Mouse (Mus musculus) spleen, adult 18-20 months (tissue): Measurements from ENCODE around the gene Sept12.

ENCODE experiments used
- DNase-seq, 2 experiments: peaks; one replicate each; pipeline ENCODE4 v3.0.0; 2022; ENCODE audit warnings: mixed read lengths in 2 of 2

The Sept12 gene

DNA sequence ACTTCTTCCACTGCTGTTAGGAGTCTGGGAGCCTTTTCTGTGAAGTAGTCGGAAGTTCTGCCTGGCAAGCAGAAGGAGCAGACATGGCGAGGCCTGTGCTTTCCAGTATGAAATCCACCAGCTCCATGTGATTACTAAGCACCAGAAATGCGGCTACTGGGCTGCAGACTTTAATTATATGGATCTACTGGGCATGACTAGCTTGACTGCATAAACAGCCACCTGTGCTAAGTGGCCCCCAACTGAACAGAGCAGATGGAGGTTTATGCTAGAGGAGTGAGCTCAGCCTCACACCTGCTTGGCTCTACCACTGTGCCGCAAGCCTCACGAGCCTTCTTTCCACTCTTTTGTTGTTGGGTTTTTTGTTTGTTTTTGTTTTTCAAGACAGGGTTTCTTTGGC, 23.1 kb downstream of the Sept12 start:
- no peak for DNase-seq

DNA sequence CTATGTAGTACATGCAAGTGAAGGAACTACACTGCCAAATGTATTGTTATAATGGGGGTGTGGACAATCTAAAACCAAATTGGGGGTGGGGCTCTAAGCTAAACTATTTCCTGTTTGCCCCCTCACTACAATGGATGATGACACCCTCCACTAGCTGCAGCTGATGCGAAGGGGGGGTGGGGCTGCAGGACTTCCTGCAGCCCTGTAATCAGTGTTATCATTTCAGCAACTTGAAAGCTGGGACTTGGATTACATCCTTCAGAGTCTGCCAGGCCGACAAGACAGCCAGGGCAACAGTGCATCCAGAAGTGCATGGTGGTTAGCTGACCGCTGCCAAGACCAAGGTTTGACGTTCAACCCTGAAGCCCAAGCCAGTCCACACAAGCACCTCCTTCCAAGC, 26.0 kb downstream of the Sept12 start:
- no peak for DNase-seq

DNA sequence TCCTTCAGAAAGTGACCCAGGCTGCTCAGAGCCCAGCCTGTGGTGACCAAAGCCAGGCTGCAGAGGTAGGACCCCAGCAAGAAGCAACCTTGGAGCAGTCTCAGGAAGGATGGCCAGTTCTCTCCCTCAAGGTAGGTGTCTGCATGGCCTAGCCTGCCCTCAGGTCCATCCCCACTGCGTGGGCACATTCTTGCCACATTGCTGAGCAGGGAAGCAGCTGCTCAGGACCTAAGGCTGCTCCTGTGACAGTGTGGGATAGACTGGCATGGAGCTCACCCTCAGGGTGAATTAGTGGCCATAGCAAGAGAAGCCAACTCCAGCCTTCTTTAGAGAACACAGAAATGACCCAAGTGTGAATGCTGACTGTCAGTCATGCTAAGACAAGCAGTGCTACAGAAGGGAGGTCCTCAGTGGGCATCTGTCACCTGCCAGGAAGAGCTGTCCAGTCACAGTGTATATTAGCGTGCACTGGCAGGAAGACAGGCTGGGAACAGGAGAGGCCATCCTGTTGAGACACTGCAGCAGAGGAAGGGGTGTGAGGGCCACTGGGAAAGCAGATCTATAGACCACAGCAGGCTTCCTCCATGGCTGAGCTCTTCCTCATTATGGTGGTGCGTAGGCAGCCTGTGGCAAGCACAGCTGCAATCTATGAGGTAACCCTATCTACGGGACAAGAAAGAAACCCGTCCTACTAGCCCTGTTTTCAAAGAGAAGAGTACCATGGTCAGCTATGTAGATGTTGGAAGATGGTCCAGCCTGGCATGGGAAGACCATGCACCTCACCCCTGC, 28.4 kb downstream of the Sept12 start:
- peak in 1 of 2 experiments; percentile 24 for DNase-seq

DNA sequence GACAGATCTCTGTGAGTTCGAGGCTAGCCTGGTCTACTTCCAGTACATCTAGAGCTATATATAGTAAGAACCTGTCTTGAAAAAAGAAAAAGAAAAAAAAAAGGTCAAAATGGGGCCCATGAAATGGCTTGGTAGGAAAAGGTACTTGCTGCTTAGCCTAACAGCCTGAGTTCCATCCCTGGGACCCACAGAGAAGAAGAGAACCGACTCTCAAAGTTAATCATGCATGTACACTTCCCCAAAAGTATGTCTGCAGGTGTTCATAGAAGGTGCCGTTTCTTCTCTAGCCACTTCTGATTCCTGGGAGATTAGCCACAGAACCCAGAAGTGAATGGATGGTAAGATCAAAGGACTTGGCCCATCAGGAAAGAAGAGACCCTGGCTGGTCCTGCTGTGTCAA, 29.2 kb downstream of the Sept12 start:
- DNase-seq, result no peak

DNA sequence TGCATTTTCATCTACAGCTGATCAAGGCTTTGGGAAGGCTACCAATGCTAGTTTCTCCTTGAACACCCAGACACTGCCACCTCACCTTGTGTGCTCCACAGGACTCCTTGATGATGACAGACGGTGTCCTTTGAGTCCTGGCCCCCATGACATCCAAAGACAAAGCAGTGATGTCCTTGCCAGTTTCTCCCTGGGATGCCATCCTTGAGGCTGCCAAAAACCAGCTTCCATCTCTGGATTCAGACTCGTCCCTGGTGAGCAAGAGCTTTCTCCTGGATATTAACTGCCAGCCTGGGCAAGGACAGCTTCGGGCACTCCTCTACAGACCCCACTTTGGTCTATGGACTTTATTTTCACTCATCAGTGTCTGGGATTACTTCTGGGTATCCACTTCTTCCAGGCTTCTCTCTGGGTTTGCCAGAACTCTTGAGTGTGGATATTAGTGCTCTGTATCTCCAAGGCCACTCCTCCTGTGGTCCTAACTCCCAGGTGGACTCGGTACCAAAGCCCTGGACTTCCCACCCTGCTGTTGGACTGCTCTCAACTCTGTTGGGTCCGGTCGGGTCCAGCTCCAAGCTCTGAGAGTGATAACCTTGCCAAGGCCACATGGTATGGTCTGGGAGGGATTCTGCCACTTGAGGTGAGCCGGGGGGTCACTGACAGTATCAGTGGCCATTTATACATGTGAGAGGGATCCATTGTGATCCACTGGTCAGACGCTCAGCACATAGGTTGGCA, 32.1 kb downstream of the Sept12 start:
- DNase-seq, result no peak

DNA sequence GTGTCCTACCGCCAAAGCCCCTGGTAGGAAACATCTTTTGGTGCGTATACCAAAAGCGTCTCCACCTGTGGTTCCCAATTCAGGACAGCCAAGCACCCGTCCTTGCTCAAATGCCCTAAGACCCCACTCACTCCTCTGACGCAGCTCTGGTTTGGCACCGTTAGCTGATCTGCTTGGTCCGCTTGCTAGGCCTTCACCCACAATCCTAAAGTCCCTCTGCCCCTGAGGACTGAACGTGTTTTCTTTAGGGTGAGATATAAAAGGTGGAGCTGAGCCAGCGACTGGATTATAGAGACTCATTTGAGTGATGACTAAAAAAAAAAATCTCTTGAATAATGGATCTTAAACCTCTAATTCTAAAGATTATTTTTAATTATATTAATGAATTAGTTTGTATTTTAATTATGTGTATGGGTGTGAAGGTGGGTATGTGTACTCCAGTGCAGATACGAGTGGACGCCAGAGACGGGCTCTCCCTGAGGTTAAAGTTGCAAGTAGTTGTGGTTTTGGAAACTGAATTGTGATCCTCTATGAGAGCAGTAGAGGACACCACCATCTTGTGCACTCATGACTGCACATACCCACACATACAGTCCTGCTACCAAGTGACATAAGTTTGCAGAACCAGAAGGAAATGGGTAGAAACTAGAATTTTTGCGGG, 32.8 kb downstream of the Sept12 start:
- DNase-seq, result no peak

DNA sequence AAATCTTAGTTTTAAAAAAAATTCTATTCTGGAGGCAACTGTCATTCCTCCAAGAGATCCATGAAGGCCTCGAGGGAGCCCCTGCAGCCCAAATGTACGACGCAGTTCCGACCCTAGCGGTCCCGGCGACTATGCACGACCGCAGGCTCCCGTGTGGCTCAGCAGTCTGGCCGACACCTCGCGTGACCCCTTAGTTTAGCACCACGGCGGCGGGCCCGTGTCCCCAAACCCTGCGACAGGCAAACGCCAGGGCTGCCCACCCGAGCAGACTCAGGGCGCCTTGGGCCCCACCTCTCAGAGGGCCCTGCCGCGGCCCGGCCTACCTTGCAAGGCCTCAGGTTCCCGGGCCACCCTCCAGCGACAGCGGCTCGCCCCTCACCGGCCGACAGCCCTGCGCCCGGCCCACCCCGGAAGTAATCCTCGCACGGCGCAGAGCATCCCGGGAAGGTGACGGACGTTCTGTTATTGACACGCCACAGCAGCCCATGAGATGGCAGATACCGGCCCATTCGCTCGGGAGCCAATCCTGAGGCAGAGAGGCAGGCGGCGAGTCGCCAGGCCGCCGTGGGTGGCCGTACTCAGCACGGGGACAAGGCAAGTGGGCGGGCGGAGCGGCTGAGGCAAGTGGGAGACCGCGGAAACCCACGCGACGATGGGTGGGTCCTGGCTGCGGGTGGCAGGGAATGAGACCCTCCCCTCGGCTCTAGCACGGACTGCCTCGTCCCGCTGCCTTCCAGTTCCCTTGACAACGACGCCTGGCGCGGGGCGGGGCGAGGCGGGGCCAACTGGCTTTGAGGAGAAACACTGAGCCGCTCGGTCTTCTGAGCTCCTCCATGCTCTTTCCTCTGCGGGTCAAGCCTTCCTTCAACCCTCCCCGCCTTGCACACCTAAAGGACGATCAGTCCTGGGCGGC, 33.6 kb downstream of the Sept12 start, which contains the start of gene Anks3:
Gene Anks3, minus strand, starts transcription at position 409 of the 913 bp plus-strand sequence.
- peak; percentile 94 to 96 for DNase-seq

DNA sequence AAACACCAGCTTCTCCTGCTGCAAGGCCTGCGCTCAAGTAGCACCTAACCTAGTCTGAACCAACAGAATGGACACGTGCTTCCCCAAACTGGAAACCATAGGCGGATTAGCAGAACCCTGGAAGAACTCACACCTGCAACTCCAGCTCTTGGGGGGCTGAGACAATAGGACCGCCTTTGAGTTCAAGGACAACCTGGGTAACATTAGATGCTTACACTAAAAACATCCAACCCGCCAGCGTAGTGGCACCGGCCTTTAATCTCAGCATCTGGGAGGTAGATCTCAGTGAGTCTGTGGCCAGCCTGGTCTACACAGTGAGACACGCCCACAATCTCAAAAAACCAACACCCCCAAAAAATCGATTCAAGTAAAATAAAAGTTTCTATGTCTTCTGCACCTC, 34.3 kb downstream of the Sept12 start:
- DNase-seq, result no peak

DNA sequence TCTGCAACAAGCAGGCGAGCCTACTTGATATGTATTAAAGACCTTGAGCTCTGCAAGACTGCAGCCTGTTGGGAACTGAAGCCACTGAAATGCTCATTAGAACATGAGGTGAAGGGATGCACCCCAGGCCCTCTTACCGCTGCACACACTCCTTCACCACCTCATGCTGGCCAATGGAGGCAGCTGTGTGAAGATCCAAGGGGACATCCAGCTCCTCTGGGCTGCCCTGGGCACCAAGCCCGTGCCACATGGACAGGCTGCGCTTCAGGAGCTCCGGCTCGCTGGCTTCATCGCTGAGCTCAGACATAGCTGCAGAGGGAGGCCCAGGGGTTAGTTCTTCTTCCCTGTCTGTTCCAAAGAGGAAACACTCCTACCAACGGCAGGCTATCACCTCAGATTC, 37.4 kb downstream of the Sept12 start:
- DNase-seq, result no peak

DNA sequence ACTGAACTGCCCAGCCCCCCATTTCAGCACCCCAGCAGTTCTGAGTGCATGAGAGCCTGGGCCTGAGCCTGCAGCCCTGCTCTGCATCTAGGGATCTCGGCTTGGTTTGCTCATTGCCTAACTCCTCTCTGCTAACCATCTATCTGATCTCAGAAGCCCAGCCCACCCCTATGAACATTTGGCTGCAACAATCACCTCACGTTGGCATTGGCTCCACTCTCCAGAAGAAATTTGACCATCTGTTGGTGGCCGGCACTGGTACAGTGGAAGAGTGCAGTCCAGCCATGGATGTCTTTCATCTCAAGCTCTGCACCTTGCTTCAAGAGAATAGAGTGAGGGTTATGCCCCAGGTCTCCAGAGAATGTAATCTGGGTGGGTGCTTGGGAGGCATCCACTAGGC, 40.2 kb downstream of the Sept12 start:
- no peak for DNase-seq

DNA sequence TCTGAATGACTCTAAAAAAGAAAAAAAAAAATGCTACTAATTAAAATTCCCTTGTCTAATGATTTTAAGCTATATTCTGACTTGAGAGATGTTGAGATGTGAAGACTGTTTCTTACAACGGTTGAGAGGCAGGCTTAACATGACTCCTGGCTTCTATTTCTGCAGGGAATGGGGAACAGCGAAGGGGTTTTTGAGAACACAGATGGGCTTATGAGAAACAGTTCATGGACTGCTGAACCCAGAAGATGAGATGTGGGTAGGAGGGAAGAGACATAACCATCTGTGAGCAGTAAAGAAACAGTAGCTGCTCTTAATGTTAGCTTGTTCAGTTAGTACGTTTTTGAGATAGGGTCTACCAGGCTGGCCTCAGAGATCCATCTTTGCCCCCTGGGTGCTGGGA, 41.0 kb downstream of the Sept12 start:
- no peak for DNase-seq

DNA sequence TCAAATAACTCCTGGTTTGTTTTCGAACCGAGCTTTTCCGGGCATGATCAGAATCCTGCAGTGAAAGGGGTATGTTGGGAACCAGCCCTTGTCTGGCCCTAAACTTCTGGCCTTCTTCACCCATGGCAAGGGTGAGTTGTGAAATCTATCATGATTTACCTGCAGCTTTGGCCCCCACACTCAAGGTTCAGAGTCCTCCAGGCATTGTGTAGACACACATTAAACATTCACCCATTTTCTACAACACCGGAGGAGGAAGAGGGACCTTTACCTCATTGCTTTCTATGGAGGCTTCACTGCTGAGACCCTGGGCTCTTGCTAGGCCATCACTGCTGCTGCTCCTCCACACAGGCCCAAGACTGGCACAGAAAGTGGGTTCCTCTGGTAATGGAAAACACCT, 50.3 kb downstream of the Sept12 start:
- no peak for DNase-seq

DNA sequence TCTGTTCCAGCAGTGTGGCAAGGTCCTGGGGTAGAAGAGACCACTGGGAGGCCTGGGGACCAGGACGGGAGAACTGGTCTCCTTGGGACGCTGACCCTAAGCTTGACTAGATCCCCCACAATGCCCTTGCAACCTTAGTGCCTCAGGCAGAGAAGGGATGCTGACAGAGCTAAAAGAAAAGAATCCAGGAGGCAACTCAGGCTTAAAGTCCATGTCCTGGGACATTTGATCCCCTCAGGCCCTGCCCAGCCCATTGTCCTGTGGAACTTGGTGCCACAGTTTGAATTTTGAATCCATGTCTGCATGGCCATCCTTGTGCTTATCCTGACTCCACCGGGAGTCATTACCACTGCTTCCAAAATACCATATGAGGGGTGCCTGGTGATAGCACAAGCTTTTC, 51.5 kb downstream of the Sept12 start:
- no peak for DNase-seq

DNA sequence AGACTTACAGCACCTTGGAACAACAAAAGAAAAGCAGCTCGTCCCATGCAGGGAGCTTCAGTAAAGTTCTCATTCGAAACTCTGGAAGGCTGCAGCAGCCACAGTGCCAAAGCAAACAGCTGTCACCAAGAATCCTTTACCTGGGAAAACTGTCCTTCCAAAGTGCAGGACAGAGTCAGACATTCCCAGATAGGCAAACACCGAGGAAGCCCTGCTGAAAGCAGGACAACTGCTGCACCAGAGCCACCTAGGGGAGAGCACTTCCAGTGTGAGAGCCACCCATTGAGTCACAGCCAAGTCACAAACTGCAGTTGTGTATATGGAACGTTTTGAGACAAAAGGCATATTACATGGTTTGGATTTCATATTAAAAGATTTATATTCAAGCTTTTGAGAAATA, 52.2 kb downstream of the Sept12 start:
- DNase-seq, result no peak

DNA sequence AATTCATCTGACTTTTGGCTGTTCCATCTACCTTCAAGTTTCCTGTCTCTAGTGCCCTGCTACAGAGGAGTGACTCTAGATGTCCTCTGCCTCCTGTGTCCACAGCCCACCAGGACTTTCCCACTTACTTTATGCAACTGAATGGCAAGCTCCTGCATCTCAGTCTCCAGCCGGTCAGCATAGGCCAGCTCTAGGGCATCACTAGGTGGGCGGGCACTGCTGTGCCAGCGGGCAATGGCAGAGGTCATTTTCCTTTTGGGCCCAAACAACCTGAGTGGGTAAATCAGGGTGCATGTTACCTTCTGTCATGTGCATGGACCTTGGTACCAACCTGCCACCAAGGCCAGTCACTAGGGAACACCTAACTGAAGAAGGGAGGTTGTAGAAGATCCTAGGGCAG, 54.2 kb downstream of the Sept12 start:
- DNase-seq, result no peak

DNA sequence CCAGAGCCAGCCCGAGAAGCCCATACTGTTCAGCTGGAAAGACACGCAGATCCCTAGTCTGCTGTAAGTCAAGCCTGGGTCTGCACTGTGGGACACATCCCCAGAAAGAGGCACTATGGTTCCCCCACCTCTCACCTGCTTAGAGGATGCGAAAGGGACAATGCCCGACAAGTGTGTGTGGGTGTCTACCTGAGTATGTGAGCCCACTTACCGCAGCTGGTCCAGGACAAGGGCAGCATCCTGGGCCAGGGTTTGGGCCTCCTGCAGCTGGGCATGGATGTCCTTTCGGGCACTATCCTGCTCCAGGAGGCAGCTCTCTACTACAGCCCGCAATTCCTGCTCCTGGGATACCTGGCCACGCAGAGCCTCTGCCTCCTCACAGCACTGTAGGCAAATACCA, 54.8 kb downstream of the Sept12 start:
- DNase-seq, result no peak

DNA sequence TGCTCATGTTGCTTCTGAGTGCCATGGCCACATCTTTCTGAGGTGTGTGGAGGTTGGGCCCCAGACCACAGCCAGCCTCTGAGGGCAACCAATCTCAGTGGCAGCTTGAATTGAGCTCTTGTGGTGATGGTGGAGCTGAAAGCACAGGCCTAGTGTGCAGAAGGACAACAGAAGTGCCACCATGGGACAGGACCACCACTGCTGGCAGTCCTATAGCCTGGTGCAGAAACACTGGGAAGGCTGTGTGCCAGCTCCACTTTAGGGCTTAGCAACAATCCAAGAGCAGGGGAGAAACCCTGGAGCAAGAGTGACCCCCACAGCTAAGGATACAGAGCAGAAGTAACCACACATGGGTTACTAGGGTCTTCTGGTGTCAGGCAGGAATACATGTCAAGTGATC, 56.6 kb downstream of the Sept12 start:
- DNase-seq, result no peak

DNA sequence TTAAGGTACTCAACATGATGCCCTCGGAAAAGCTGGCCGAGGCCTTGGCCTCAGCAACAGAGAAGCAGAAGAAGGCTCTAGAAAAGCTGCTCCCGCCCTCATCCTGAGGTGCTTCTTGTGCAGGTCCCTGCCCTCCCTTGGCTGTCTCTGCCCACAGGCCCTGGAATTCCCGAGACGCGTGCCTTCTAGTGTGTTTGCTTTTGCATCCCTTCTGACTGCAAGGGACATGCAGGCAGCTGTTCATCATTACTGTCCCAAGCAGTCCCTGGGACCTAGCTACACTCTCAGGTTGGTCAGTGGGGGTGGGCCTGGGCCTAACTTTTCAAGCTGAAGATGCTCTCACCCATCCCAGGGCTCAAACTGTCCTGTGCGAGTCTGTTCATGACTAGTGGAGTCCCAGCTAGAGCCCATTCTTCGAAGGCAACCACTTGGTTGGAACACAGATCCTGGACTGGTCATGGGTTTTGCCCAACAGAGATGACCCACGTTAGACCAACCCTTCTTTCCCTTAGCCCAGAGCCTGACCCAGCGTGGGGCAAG, 57.3 kb downstream of the Sept12 start:
- DNase-seq, result no peak

DNA sequence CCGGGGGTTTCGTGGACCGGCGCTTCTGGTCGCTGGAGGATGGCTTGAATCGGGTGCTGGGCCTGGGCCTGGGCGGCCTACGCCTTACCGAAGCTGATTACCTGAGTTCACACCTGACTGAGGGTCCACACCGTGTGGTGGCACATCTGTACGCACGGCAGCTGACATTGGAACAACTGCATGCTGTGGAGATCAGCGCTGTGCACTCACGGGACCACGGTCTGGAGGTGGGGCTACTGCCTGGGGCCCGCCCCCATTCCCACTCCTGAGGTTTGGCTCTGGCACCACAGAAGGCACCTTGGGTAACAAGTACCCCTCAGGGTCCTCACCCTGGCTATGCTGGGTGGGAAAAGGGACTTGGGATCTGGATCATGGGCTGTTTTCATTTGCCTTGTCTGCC, 58.2 kb downstream of the Sept12 start:
- DNase-seq, result no peak

DNA sequence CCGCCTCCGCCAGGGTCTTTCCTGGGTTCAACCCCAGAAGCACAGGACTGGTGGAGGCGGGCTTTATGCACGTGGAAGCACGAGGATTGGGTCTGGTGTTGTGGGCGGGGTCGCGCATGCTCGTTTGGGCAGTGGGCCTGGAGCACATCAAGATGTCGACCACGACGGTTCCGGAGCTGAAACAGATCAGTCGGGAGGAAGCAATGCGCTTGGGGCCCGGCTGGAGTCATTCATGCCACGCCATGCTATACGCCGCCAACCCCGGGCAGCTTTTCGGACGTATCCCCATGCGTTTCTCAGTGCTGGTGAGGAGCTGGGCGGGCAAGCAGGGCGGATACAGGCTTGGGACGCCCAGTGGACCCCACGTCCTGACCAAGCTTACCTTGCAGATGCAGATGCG, 58.7 kb downstream of the Sept12 start:
- DNase-seq, result peak; percentile 93 to 96

DNA sequence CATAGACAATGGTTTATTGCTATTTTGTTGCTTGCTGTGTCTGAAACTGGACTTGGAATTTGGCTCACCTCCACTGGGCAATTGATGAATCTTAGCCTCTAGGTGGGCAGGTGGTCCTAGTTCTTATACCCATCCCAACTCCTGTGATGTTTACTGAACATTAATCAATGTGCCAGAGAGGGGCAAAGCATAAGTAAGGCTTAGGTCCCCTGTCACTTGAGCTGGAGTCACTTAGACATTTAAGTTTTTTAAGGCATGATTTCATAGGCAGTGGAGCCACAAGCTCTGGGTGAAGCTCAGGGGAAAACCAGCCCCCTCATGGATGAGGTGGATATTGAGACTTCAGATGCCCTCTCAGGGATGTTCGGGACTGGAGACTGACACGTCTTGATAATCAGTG, 59.2 kb downstream of the Sept12 start, which contains the start of gene Nudt16l1:
Gene Nudt16l1, plus strand, starts transcription at position 301 of the 400 bp plus-strand sequence.
- DNase-seq, result no peak
